Mouse (Mus musculus) erythroblast, embryonic 14.5 days (primary cell): ENCODE results near the gene Hkdc1.

Source experiments
- GATA1 ChIP-seq: IDR thresholded peaks from 2 replicates; pipeline ENCODE4 v1.6.1; 2012; ENCODE audit warnings: low read length, inconsistent platforms, mixed read lengths
- TAL1 ChIP-seq: IDR thresholded peaks from 3 replicates; pipeline ENCODE4 v1.6.1; 2012; ENCODE audit warnings: low read length, inconsistent platforms, mixed read lengths

GRCm38 (mm10) chr10:62420399-62420798 is 1.9 kb downstream of the Hkdc1 start:
- TF ChIP-seq GATA1 (no peak), TAL1 (no peak)
